Mouse (Mus musculus) forebrain, embryonic 10.5 days (tissue): ENCODE results near the gene Ldb2. TPM values are rescaled to one million over a fixed set of nuclear protein-coding genes. Genes with fewer than 3 reads are reported as not detected.

ENCODE experiments used
- DNase-seq: peaks from one replicate; pipeline ENCODE4 v3.0.0-alpha.2; 2017; ENCODE audit warnings: low spot score; ENCODE audit errors: extremely low spot score
- H3K27ac ChIP-seq: fragments of 300-500 bp; sonication (generic); 2 replicates; pipeline ENCODE4 v1.5.1; 2016; ENCODE audit warnings: mild to moderate bottlenecking
- H3K27me3 ChIP-seq: fragments of 300-500 bp; sonication (generic); 2 replicates; pipeline ENCODE4 v1.6.1; 2016; ENCODE audit warnings: mild to moderate bottlenecking; ENCODE audit not compliant: poor library complexity, severe bottlenecking
- H3K36me3 ChIP-seq: fragments of 300-500 bp; sonication (generic); replicated peaks from 2 replicates; pipeline ENCODE4 v1.6.1; 2016; ENCODE audit warnings: mild to moderate bottlenecking, moderate library complexity
- H3K4me1 ChIP-seq: fragments of 300-500 bp; sonication (generic); 2 replicates; pipeline ENCODE4 v1.6.1; 2016
- H3K4me3 ChIP-seq: fragments of 300-500 bp; sonication (generic); 2 replicates; pipeline ENCODE4 v1.5.1; 2016; ENCODE audit warnings: mild to moderate bottlenecking, moderate library complexity
- H3K9me3 ChIP-seq: fragments of 300-500 bp; sonication (generic); 2 replicates; pipeline ENCODE4 v1.6.1; 2016; ENCODE audit warnings: mild to moderate bottlenecking, moderate library complexity
- WGBS: fragments of 180-500 bp; shearing (Covaris S2); methylation state at CpG from one replicate; pipeline ENCODE4 v1.1.7; 2016; 5-methylcytosine and 5-hydroxymethylcytosine counted together
- polyA plus RNA-seq: library from polyadenylated mRNA; unstranded; fragments of >200 nt; fragmentation: Nextera tagmentation; extraction: Ambion mirVana; gene quantifications from 2 replicates; pipeline ENCODE4 v1.2.1, GENCODE M21; 2016

Gene Ldb2
- polyA plus RNA-seq, 1 experiment from 2014 or later: 10.5 TPM

GRCm38 (mm10) chr5:44754156-44754910 lies 45.1 kb downstream of the Ldb2 start:
- 66% methylated on average over 1 of the region's 1 CpGs for WGBS
- Histone ChIP-seq H3K4me3 (no peak overlapping the region), H3K4me1 (no peaks in the 10 kb centered on the region), H3K9me3 (no peaks in the 10 kb centered on the region), H3K36me3 (no peaks in the 10 kb centered on the region), H3K27ac (no peak overlapping the region), H3K27me3 (no peaks in the 10 kb centered on the region)
- DNase-seq: no peak

- DNase-seq: no peak
- H3K36me3 ChIP-seq: no peaks in the 10 kb centered on the region
Observed at GRCm38 (mm10) chr5:44745706-44746105, 53.8 kb downstream of the Ldb2 start.

DNA sequence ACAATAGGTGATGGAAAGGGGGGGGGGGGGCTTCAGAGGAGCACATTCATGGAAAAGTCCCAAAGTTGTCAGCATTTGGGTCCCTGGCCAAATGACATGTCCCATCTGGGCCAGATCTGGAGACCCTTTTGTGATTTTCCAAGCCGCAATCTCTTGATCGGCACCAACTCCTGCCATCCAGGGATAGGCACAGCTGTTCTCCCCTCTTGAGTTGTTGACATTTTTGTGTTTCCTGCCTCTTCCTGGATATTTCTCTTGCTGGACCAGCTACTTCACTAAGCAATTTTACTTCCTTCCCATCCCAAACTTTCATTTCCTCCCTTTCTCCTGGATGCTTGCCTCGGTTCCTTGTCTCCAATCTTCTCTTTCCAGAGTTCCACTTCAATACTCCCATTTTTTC lies 63.1 kb downstream of the Ldb2 start:
- Histone ChIP-seq H3K4me3 (no peak overlapping the region), H3K27ac (no peak overlapping the region), H3K27me3 (no peaks in the 10 kb centered on the region), H3K36me3 (no peaks in the 10 kb centered on the region), H3K4me1 (no peaks in the 10 kb centered on the region), H3K9me3 (no peaks in the 10 kb centered on the region)
- no peak for DNase-seq
- WGBS: 91% methylated on average over 3 of the region's 3 CpGs

More at GRCm38 (mm10) chr5:44745706-44746105, 53.8 kb downstream of the Ldb2 start:
- Histone ChIP-seq H3K27me3 (no peaks in the 10 kb centered on the region), H3K27ac (no peak overlapping the region), H3K9me3 (no peaks in the 10 kb centered on the region), H3K4me3 (no peak overlapping the region), H3K4me1 (no peaks in the 10 kb centered on the region)
- WGBS: 94% methylated on average over 1 of the region's 1 CpGs

DNA sequence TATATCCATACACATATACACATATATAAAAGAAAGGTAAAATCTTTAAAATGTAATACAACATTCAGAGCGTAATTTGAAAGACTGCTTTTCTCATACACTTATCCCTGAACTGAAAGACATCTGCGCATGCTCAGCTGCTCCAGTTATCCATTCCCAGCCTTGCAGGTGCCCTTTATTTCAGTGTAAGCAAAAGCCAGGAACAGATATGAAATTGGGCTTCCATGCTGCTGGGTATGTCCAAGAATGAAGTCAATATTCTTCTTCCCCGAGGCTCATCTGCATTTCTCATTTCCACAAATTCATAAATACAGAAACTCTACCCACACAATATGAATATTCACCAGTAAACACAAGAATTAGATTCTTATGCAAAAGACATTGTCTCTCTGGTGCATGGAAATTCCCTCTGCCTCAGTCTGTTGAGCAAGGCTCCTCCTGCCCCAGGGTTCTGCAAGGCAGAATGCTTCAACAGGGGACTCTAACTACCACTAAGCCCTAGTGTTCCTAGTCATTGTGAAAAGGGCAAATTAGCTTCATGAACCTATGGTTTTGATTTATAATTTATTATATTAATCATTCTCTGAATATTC lies 65.3 kb downstream of the Ldb2 start:
- WGBS: 95% methylated on average over 3 of the region's 3 CpGs
- DNase-seq: no peak
- H3K27me3 ChIP-seq: no peaks in the 10 kb centered on the region
- H3K27ac ChIP-seq: no peak overlapping the region
- H3K4me3 ChIP-seq: no peak overlapping the region
- H3K4me1 ChIP-seq: no peaks in the 10 kb centered on the region
- no peaks in the 10 kb centered on the region for H3K9me3 ChIP-seq
- no peaks in the 10 kb centered on the region for H3K36me3 ChIP-seq

GRCm38 (mm10) chr5:44729646-44730310 lies 69.7 kb downstream of the Ldb2 start:
- no peak overlapping the region for H3K4me3 ChIP-seq
- H3K9me3 ChIP-seq: no peaks in the 10 kb centered on the region
- 92% methylated on average over 8 of the region's 8 CpGs for WGBS
- no peak for DNase-seq
- no peak overlapping the region for H3K27ac ChIP-seq
- no peaks in the 10 kb centered on the region for H3K27me3 ChIP-seq
- no peaks in the 10 kb centered on the region for H3K36me3 ChIP-seq
- H3K4me1 ChIP-seq: peaks cover 6% of the 10 kb centered on the region; the same call in 1 of the 2 replicates

GRCm38 (mm10) chr5:44727995-44728394 lies 71.5 kb downstream of the Ldb2 start:
- no peak overlapping the region for H3K27ac ChIP-seq
- no peaks in the 10 kb centered on the region for H3K36me3 ChIP-seq
- WGBS: 91% methylated on average over 11 of the region's 11 CpGs
- H3K27me3 ChIP-seq: no peaks in the 10 kb centered on the region
- no peak overlapping the region for H3K4me3 ChIP-seq
- no peak for DNase-seq
- peaks cover 8% of the 10 kb centered on the region for H3K4me1 ChIP-seq
- H3K9me3 ChIP-seq: no peaks in the 10 kb centered on the region

DNA sequence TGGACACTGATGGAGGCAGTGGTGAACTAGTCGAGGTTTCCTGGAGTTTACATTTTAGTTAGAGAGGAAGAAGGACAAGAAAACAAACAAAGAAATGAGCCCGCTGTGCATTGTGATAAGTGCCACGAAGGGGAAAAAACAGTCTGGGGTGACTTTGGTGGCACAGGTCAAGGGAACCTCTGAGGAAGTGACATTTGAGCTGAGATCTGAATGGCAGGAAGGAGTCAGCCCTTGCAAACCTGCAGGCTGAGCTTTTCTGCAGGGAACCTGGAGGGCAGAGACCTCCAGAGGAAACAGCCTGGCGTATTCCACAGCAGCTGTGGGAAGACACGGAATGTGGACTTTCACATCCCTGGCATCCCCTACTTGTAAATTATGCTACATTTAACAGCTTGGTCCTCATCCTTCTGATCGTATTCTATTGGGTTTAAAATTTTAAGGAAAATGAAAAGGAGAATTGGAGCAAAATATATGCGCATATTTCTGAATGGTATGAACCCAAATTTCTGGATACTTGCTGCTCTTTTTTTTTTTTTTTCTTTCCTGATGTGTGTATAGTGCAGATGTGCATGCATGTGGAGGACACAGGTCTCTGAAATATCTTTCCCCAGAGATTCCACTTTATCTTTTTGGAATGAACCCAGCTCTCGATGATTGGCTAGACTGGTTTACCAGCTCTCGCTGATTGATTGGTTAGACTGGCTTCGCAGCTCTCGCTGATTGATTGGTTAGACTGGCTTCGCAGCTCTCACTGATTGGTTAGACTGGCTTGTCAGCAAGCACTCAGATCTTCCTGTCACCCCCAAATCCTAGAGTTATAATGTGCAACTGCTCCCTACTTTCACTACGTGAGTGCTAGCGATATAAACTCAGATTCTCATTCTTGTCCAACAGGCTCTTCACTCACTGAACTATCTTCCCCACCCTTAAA lies 72.7 kb downstream of the Ldb2 start:
- WGBS: 72% methylated on average over 14 of the region's 14 CpGs
- peaks cover 13% of the 10 kb centered on the region for H3K4me1 ChIP-seq
- H3K36me3 ChIP-seq: no peaks in the 10 kb centered on the region
- H3K27me3 ChIP-seq: no peaks in the 10 kb centered on the region
- no peak for DNase-seq
- no peaks in the 10 kb centered on the region for H3K9me3 ChIP-seq
- H3K27ac ChIP-seq: no peak overlapping the region
- H3K4me3 ChIP-seq: no peak overlapping the region

DNA sequence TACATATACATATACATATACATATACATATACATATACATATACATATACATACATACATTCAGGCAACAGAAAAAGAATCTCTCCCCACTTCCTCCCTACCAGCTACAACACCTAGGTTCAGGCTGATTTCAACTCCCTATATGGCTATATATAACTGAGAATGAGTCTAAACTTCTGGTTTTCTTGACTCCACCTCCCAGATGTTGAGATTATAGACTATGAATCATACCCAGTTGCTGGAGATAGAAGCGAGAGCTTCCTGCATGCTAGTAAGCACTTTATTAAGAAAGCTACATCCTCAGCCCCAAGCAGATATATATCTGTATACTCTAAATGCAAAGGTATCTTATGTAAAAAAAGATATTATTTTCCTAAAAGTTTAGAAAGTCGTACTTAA lies 74.0 kb downstream of the Ldb2 start:
- WGBS: 93% methylated on average over 2 of the region's 2 CpGs
- Histone ChIP-seq H3K27me3 (no peaks in the 10 kb centered on the region), H3K4me3 (no peak overlapping the region), H3K36me3 (no peaks in the 10 kb centered on the region), H3K4me1 (peaks cover 13% of the 10 kb centered on the region), H3K27ac (no peak overlapping the region), H3K9me3 (no peaks in the 10 kb centered on the region)
- no peak for DNase-seq

- no peaks in the 10 kb centered on the region for H3K36me3 ChIP-seq
- 80% methylated on average over 1 of the region's 1 CpGs for WGBS
- no peaks in the 10 kb centered on the region for H3K9me3 ChIP-seq
- H3K4me3 ChIP-seq: no peak overlapping the region
- H3K4me1 ChIP-seq: peaks cover 7% of the 10 kb centered on the region
- DNase-seq: no peak
- no peaks in the 10 kb centered on the region for H3K27me3 ChIP-seq
- no peak overlapping the region for H3K27ac ChIP-seq
Observed at GRCm38 (mm10) chr5:44719872-44720271, 79.6 kb downstream of the Ldb2 start.

DNA sequence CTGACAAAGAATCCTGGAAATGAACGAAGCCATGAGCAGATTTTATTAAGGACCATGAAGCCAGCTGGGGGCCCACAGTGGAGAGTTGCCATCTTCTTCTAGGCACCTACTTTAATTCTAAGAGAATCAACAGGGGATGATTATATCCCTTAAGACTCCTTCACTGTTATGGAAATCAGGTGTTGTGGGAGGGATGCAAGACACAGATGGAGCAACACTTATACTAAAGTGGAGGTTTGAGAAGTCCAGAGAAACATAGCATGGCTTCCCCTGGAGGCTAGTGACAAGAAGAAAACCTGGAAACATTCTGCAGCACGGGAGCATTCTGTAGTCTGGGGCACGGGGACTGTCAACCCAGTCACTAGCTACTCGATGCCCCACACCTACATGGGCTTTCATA lies 85.0 kb downstream of the Ldb2 start:
- 54% methylated on average over 4 of the region's 4 CpGs for WGBS
- no peak for DNase-seq
- Histone ChIP-seq H3K4me1 (peaks cover 39% of the 10 kb centered on the region), H3K36me3 (no peaks in the 10 kb centered on the region), H3K27me3 (no peaks in the 10 kb centered on the region), H3K27ac (no peak overlapping the region), H3K4me3 (no peak overlapping the region), H3K9me3 (no peaks in the 10 kb centered on the region)

- Histone ChIP-seq H3K4me1 (peaks cover 39% of the 10 kb centered on the region), H3K9me3 (no peaks in the 10 kb centered on the region), H3K27me3 (no peaks in the 10 kb centered on the region), H3K4me3 (no peak overlapping the region), H3K36me3 (no peaks in the 10 kb centered on the region), H3K27ac (peak overlapping the region; percentile 72)
- peak; percentile 19 for DNase-seq
- 17% methylated on average over 5 of the region's 5 CpGs for WGBS
Observed at GRCm38 (mm10) chr5:44713181-44713789, 86.2 kb downstream of the Ldb2 start.

- Histone ChIP-seq H3K36me3 (no peaks in the 10 kb centered on the region), H3K4me1 (peaks cover 56% of the 10 kb centered on the region), H3K4me3 (no peak overlapping the region), H3K27ac (no peak overlapping the region), H3K9me3 (no peaks in the 10 kb centered on the region), H3K27me3 (no peaks in the 10 kb centered on the region)
- no peak for DNase-seq
- WGBS: 73% methylated on average over 5 of the region's 5 CpGs
Observed at GRCm38 (mm10) chr5:44711211-44711610, 88.3 kb downstream of the Ldb2 start.
